Mouse (Mus musculus): ENCODE measurements around the gene Rimklb. TPM values are rescaled to one million over a fixed set of nuclear protein-coding genes. Genes with fewer than 3 reads are reported as not detected.

Rimklb gene
- not detected for polyA plus RNA-seq (2017; shearing (Covaris generic))

GRCm38 (mm10) chr6:122498661-122499060 lies at the start of gene Rimklb:
Gene Rimklb, minus strand, starts transcription at chr6:122498761.

DNA sequence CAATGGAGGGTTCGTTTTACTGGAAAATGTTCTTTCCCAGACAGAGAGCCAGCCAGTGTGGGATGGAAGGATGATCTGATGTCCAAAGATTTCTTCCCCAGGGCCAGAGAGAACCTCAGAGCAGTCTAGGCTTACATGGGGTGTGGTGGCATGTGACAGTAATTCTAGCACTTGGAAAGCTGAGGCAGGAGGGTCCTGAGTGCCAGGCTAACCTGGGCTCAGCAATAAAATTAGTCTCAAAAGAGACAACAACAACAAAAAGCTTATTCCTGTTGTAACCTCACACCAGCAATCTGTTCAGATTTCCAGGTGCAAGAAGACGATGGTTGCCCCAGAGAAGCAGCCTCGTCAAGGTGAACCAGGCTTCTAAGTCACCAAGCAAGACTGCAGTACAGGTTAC lies 7.0 kb upstream of the Rimklb start, which contains the start of gene Mfap5:
Mfap5 (plus strand) TSS at position 301 of the 400 bp plus-strand sequence.

Other genes starting within 250 kb of the Rimklb start
- gene Klrg1, start 215.9 kb downstream of the Rimklb start, polyA plus RNA-seq (2017; shearing (Covaris generic)) = not detected
- gene M6pr, start 190.0 kb downstream of the Rimklb start, polyA plus RNA-seq (2017; shearing (Covaris generic)) = 158 TPM
- 17.2 TPM for gene Phc1, start 158.2 kb downstream of the Rimklb start, polyA plus RNA-seq (2017; shearing (Covaris generic))
- not detected for gene Mfap5, start 7.1 kb upstream of the Rimklb start, polyA plus RNA-seq (2017; shearing (Covaris generic))
- gene Aicda, start 55.0 kb upstream of the Rimklb start, polyA plus RNA-seq (2017; shearing (Covaris generic)) = not detected
- gene Apobec1, start 103.7 kb upstream of the Rimklb start, polyA plus RNA-seq (2017; shearing (Covaris generic)) = 5.8 TPM
- not detected for gene Gdf3, start 111.3 kb upstream of the Rimklb start, polyA plus RNA-seq (2017; shearing (Covaris generic))
- not detected for gene Dppa3, start 127.6 kb upstream of the Rimklb start, polyA plus RNA-seq (2017; shearing (Covaris generic))
- gene Nanog, start 208.7 kb upstream of the Rimklb start, polyA plus RNA-seq (2017; shearing (Covaris generic)) = not detected

All from naive thymus-derived CD4-positive, alpha-beta T cell, adult 5 months (primary cell).